Mouse (Mus musculus) embryo, embryonic 9.5 days (tissue): ENCODE measurements around the gene Pstpip1.

Experiments used
- DNase-seq: peaks from one replicate; pipeline ENCODE4 v3.0.0-alpha.2; 2017; ENCODE audit errors: extremely low spot score

Pstpip1 gene

GRCm38 (mm10) chr9:56106274-56107072 is 16.7 kb downstream of the Pstpip1 start:
- no peak for DNase-seq

GRCm38 (mm10) chr9:56107527-56107926 is 17.8 kb downstream of the Pstpip1 start:
- no peak for DNase-seq

- DNase-seq: no peak
These were observed 18.4 kb downstream of the Pstpip1 start for GRCm38 (mm10) chr9:56108174-56108573.

- DNase-seq: no peak
These were observed 28.3 kb downstream of the Pstpip1 start for GRCm38 (mm10) chr9:56118091-56118490.

GRCm38 (mm10) chr9:56118582-56118981 is 28.8 kb downstream of the Pstpip1 start:
- DNase-seq: peak; percentile 82

- no peak for DNase-seq
These were observed 29.9 kb downstream of the Pstpip1 start for GRCm38 (mm10) chr9:56119651-56120050.

GRCm38 (mm10) chr9:56121097-56121496 is 31.3 kb downstream of the Pstpip1 start:
- DNase-seq: peak; percentile 48

- no peak for DNase-seq
These were observed 33.2 kb downstream of the Pstpip1 start for GRCm38 (mm10) chr9:56122973-56123372.

GRCm38 (mm10) chr9:56123613-56124012 is 33.9 kb downstream of the Pstpip1 start:
- no peak for DNase-seq

- DNase-seq: no peak
These were observed 34.8 kb downstream of the Pstpip1 start for GRCm38 (mm10) chr9:56124561-56124960.

- DNase-seq: no peak
These were observed 36.9 kb downstream of the Pstpip1 start for GRCm38 (mm10) chr9:56126453-56127173.

- DNase-seq: no peak
These were observed 38.6 kb downstream of the Pstpip1 start for GRCm38 (mm10) chr9:56128331-56128730.

- DNase-seq: no peak
These were observed 40.2 kb downstream of the Pstpip1 start for GRCm38 (mm10) chr9:56129951-56130350.

- no peak for DNase-seq
These were observed 40.8 kb downstream of the Pstpip1 start for GRCm38 (mm10) chr9:56130536-56130935.

- DNase-seq: no peak
These were observed 42.2 kb downstream of the Pstpip1 start for GRCm38 (mm10) chr9:56131813-56132525.

GRCm38 (mm10) chr9:56133970-56134369 is 44.2 kb downstream of the Pstpip1 start:
- no peak for DNase-seq

GRCm38 (mm10) chr9:56134614-56135013 is 44.9 kb downstream of the Pstpip1 start:
- no peak for DNase-seq

- no peak for DNase-seq
These were observed 45.9 kb downstream of the Pstpip1 start for GRCm38 (mm10) chr9:56135590-56136197.

GRCm38 (mm10) chr9:56141776-56142175 is 52.0 kb downstream of the Pstpip1 start:
- no peak for DNase-seq

GRCm38 (mm10) chr9:56144366-56145003 is 54.7 kb downstream of the Pstpip1 start:
- no peak for DNase-seq

GRCm38 (mm10) chr9:56146326-56146923 is 56.7 kb downstream of the Pstpip1 start:
- no peak for DNase-seq
